Mouse (Mus musculus) heart, embryonic 11.5 days (tissue): ENCODE measurements around the gene Fam104a. TPM values are rescaled to one million over a fixed set of nuclear protein-coding genes. Genes with fewer than 3 reads are reported as not detected.
A peak's percentile ranks its signal among the peaks of the same experiment; 100 is the strongest.

Experiments
- ATAC-seq: fragments of 200-750 bp; cut with Nextera tagmentation; replicated peaks from 2 replicates; pipeline ENCODE4 v1.8.0; 2017; ENCODE audit warnings: moderate library complexity; ENCODE audit not compliant: insufficient number of reproducible peaks, low FRiP score, low TSS enrichment
- H3K27ac ChIP-seq: fragments of 300-500 bp; sonication (generic); 2 replicates; pipeline ENCODE4 v1.5.1; 2014; ENCODE audit warnings: mild to moderate bottlenecking, low read depth, low read length
- H3K27me3 ChIP-seq: fragments of 300-500 bp; sonication (generic); 2 replicates; pipeline ENCODE4 v1.6.1; 2014; ENCODE audit warnings: mild to moderate bottlenecking, low read length, mixed read lengths; ENCODE audit not compliant: control insufficient read depth, insufficient read depth
- H3K36me3 ChIP-seq: fragments of 300-500 bp; sonication (generic); 2 replicates; pipeline ENCODE4 v1.6.1; 2014; ENCODE audit warnings: mild to moderate bottlenecking, low read length, moderate library complexity, mixed read lengths; ENCODE audit not compliant: control insufficient read depth, insufficient read depth
- H3K4me1 ChIP-seq: fragments of 300-500 bp; sonication (generic); 2 replicates; pipeline ENCODE4 v1.6.1; 2014; ENCODE audit warnings: low read length; ENCODE audit not compliant: control insufficient read depth, insufficient read depth
- H3K4me2 ChIP-seq: fragments of 300-500 bp; sonication (generic); 2 replicates; pipeline ENCODE4 v1.6.1; 2014; ENCODE audit warnings: mild to moderate bottlenecking, moderate library complexity
- H3K4me3 ChIP-seq: fragments of 300-500 bp; sonication (generic); 2 replicates; pipeline ENCODE4 v1.5.1; 2014; ENCODE audit warnings: low read depth, low read length
- H3K9ac ChIP-seq: fragments of 300-500 bp; sonication (generic); 2 replicates; pipeline ENCODE4 v1.6.1; 2014; ENCODE audit warnings: mild to moderate bottlenecking, low read depth, low read length, moderate library complexity
- H3K9me3 ChIP-seq: fragments of 300-500 bp; sonication (generic); replicated peaks from 2 replicates; pipeline ENCODE4 v1.6.1; 2016; ENCODE audit warnings: low read length; ENCODE audit not compliant: control insufficient read depth
- WGBS: fragments of 180-500 bp; shearing (Covaris S2); extraction: QIAGEN DNeasy Blood & Tissue Kit; methylation state at CpG from one replicate; pipeline ENCODE4 v1.1.7; 2014; ENCODE audit not compliant: insufficient replicate concordance; 5-methylcytosine and 5-hydroxymethylcytosine counted together
- polyA plus RNA-seq: library from polyadenylated mRNA; unstranded; fragments of >200 nt; fragmentation: Nextera tagmentation; extraction: Ambion mirVana; gene quantifications from 2 replicates; pipeline ENCODE4 v1.2.1, GENCODE M21; 2014

Gene Fam104a
- polyA plus RNA-seq, 1 experiment from 2014 or later, result 54.7 TPM

DNA sequence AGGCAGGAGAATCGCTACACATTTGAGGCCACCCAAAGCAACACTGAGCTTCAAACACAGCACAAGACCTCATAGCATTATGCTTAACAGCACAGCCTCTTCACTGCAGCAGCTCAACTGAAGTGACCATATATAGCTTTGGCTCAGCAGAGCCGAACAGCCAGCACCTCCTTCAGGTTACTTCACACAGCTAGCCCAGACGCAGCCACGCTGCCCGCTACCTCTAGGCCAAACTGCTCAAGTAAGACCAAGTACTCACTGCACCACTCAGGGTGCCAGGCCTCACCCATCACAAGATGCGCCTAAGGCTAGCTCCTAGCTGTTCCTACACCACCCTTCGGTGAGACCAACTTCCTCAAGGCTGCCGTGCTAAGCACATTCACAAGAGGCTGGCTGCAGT, 5.6 kb downstream of the Fam104a start:
- Histone ChIP-seq H3K27ac (peak overlapping the region; percentile 82), H3K4me2 (peak overlapping the region; percentile 34; the same call in 1 of the 2 replicates), H3K9me3 (no peaks in the 10 kb centered on the region), H3K4me3 (no peak overlapping the region), H3K36me3 (peaks cover 4% of the 10 kb centered on the region; the same call in 1 of the 2 replicates), H3K9ac (peak overlapping the region; percentile 61), H3K27me3 (no peaks in the 10 kb centered on the region), H3K4me1 (peaks cover 32% of the 10 kb centered on the region)
- WGBS, result 77% methylated on average over 8 of the region's 8 CpGs
- no peak for ATAC-seq

DNA sequence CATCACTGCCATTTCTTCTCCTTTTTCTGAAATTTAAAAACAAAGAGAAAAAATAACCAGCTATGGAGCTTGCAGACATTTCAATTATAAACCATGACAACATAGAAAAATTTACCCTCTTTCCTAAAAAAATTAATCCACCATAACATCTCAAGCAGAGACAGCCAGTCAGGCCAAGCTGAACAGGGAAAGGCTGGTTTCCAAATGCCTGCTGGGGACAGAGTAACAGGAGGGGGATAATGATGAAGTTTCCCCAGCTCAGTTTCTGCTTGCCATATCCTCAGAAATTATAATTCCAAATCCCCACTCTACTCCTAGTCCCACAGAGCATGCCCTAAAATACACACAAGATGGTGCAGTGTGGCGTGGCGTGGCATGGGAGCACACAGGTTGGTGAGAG, 6.6 kb downstream of the Fam104a start:
- H3K9ac ChIP-seq, result 0 out of 2 replicates have a peak overlapping the region, but pooled peaks have one; percentile 16
- H3K9me3 ChIP-seq, result no peaks in the 10 kb centered on the region
- 89% methylated on average over 2 of the region's 2 CpGs for WGBS
- H3K4me2 ChIP-seq, result no peak overlapping the region
- H3K4me1 ChIP-seq, result peaks cover 28% of the 10 kb centered on the region
- H3K27ac ChIP-seq, result no peak overlapping the region
- no peaks in the 10 kb centered on the region for H3K27me3 ChIP-seq
- H3K36me3 ChIP-seq, result peaks cover 5% of the 10 kb centered on the region; the same call in 1 of the 2 replicates
- no peak for ATAC-seq
- H3K4me3 ChIP-seq, result no peak overlapping the region

DNA sequence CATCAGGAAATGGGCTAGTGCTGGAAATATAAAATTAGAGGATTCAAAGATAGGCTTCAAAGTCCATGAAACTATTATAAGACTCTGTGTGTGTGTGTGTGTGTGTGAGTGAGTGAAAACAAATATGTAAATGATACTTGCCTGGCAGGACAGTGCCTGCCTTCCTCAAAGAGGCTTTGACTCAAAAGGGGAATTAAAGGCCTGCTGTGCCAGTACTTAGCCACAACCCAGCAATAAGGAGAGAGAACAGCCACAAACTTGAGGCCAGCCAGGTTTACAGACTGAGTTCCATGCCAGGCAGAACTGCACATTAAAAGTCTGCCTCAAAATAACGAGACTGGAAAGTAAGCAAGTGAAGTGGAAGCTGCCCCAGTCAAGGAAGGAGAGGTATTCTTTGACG, 7.1 kb downstream of the Fam104a start:
- Histone ChIP-seq H3K36me3 (peaks cover 7% of the 10 kb centered on the region; the same call in 1 of the 2 replicates), H3K4me3 (no peak overlapping the region), H3K4me1 (peaks cover 25% of the 10 kb centered on the region), H3K27ac (no peak overlapping the region), H3K4me2 (no peak overlapping the region), H3K9ac (no peak overlapping the region), H3K9me3 (no peaks in the 10 kb centered on the region), H3K27me3 (no peaks in the 10 kb centered on the region)
- no peak for ATAC-seq
- 91% methylated on average over 2 of the region's 2 CpGs for WGBS

DNA sequence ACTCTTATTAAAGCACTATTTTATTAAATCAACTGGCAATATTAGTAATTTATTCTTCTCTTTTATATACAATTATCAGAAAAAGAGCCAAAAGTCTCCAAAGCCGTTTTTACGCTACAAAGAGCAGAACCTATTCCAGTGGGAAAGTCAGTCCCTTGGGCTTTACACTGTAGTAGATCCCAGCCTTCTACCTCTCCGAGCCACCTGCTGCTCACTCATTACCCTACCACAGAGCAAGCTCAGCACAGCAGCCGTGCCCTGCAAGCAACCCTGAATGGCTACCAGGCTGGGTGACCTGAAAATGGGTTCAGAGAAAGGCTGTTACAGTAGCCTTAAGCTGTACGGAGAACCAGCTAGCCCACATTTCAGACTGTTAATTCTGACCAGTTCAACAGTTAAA, 9.4 kb downstream of the Fam104a start:
- peaks cover 12% of the 10 kb centered on the region; the same call in 1 of the 2 replicates for H3K36me3 ChIP-seq
- no peak overlapping the region for H3K4me3 ChIP-seq
- 89% methylated on average over 5 of the region's 5 CpGs for WGBS
- H3K4me2 ChIP-seq, result no peak overlapping the region
- no peak overlapping the region for H3K27ac ChIP-seq
- no peaks in the 10 kb centered on the region for H3K27me3 ChIP-seq
- no peak overlapping the region for H3K9ac ChIP-seq
- no peak for ATAC-seq
- H3K4me1 ChIP-seq, result peaks cover 14% of the 10 kb centered on the region
- no peaks in the 10 kb centered on the region for H3K9me3 ChIP-seq

DNA sequence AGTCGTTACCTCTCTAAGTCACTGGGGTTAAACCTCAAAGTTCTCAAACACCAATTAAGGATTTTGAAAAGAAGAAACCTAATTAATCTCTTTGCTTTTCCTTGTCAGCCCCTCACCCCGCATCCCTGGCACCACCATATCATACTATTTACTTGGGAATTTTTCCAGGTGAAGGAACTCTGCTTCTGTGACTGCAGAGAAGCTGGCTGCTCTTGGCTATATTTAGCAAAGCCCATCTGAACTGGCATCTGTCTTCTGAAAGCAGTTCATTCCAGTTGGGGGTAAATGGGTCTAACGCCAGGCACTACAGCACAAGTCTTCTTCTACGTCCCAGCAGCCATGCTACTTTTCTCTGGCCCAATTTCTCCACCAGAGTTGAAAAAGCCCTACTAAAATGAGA, 10.3 kb downstream of the Fam104a start:
- Histone ChIP-seq H3K9ac (no peak overlapping the region), H3K4me1 (peaks cover 11% of the 10 kb centered on the region), H3K4me3 (no peak overlapping the region), H3K36me3 (peaks cover 12% of the 10 kb centered on the region; the same call in 1 of the 2 replicates), H3K27ac (no peak overlapping the region), H3K4me2 (no peak overlapping the region), H3K9me3 (no peaks in the 10 kb centered on the region), H3K27me3 (no peaks in the 10 kb centered on the region)
- 69% methylated on average over 4 of the region's 4 CpGs for WGBS
- no peak for ATAC-seq

DNA sequence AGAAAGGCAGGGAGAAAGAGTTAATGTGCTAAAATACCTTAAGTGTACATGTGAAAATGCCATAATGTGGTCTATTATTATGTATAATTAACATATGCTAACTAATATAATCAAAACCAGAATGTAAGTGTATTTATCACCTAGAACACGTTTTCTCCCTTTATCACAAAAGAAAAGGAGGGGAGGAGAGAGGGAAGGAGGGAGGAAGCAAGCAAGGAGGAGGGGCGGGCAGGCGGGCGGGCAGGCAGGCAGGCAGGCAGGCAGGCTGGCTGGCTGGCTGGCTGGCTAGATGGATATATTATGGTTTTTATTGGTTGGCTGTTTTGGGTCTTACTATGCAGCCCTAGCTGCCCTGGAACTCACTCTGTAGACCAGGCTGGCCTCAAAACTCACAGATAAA, 14.2 kb downstream of the Fam104a start:
- WGBS, result 74% methylated on average over 4 of the region's 4 CpGs
- Histone ChIP-seq H3K27ac (no peak overlapping the region), H3K4me3 (no peak overlapping the region), H3K4me2 (no peak overlapping the region), H3K9ac (no peak overlapping the region), H3K9me3 (no peaks in the 10 kb centered on the region), H3K4me1 (peaks cover 18% of the 10 kb centered on the region), H3K36me3 (peaks cover 10% of the 10 kb centered on the region), H3K27me3 (no peaks in the 10 kb centered on the region)
- no peak for ATAC-seq

DNA sequence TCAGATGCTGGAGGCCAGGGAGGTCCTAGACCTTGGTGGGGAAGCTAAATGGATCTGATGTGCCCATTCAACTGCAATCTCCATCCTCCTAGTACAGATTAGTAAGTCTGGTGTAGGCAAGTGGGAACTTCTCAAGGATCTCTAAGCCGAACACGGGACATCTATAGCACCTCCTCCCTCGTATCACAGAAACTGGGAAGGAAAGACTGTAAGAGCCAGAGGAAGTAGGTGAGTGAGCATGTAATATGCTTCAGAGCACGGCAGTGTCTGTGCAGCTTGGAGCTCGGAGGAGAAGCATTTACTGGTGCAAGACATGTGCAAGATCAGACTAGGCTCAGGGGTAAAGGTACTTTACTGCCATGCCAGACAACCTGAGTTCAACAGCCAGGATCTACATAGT, 15.1 kb downstream of the Fam104a start:
- ATAC-seq, result no peak
- H3K9me3 ChIP-seq, result no peaks in the 10 kb centered on the region
- H3K27me3 ChIP-seq, result no peaks in the 10 kb centered on the region
- no peak overlapping the region for H3K9ac ChIP-seq
- 91% methylated on average over 5 of the region's 5 CpGs for WGBS
- H3K36me3 ChIP-seq, result peaks cover 10% of the 10 kb centered on the region
- no peak overlapping the region for H3K4me2 ChIP-seq
- H3K4me3 ChIP-seq, result no peak overlapping the region
- peaks cover 16% of the 10 kb centered on the region for H3K4me1 ChIP-seq
- H3K27ac ChIP-seq, result no peak overlapping the region

DNA sequence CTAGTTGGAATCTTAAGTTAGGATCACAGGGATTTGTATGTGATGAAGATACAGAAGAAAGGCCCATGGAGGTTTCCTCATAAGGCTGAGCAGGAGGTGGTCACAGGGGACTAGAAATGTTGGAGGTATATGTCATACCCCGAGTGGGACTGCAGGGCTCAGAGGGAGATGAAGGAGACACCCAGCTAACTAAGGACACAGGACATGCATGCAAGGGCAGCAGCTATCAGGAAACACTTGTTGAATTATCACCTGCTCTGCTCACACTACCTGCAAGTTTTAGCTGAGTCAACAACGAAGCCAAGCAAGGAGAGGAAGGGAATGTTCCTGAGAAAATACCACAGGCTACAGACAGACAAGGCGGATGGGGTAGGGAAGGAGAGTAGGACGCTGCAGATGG, 16.3 kb downstream of the Fam104a start:
- no peak overlapping the region for H3K4me3 ChIP-seq
- peaks cover 10% of the 10 kb centered on the region for H3K36me3 ChIP-seq
- H3K9ac ChIP-seq, result no peak overlapping the region; the same call in 1 of the 2 replicates
- H3K27me3 ChIP-seq, result no peaks in the 10 kb centered on the region
- H3K27ac ChIP-seq, result peak overlapping the region; percentile 35; the same call in 1 of the 2 replicates
- H3K9me3 ChIP-seq, result no peaks in the 10 kb centered on the region
- peaks cover 11% of the 10 kb centered on the region for H3K4me1 ChIP-seq
- H3K4me2 ChIP-seq, result no peak overlapping the region
- ATAC-seq, result no peak
- WGBS, result 74% methylated on average over 4 of the region's 4 CpGs

DNA sequence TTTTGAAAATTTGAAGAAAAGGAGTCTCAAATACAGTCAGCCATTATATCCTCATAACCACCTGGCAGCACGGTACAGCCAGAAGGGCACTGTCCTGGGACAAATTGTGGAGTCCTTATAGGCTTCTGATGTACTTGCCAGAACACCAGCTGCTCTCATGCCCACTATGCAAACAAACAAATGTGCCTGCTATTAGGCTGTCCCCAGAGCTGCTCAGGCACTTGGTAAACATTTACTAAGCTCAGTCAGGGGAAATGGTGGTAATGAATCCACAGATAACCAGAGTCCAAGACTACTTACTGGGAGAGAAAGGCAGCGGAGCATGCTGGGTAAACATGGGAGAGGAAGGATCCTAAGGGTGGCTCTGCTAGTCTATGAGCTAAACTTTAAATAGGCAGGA, 16.8 kb downstream of the Fam104a start:
- ATAC-seq, result no peak; the same call in 1 of the 2 replicates
- H3K27me3 ChIP-seq, result no peaks in the 10 kb centered on the region
- H3K36me3 ChIP-seq, result peaks cover 7% of the 10 kb centered on the region
- no peak overlapping the region for H3K4me3 ChIP-seq
- WGBS, result 75% methylated on average over 2 of the region's 2 CpGs
- H3K9me3 ChIP-seq, result no peaks in the 10 kb centered on the region
- no peak overlapping the region for H3K9ac ChIP-seq
- peaks cover 11% of the 10 kb centered on the region for H3K4me1 ChIP-seq
- peak overlapping the region; percentile 35; the same call in 1 of the 2 replicates for H3K27ac ChIP-seq
- no peak overlapping the region for H3K4me2 ChIP-seq
